Mouse (Mus musculus): Measurements from ENCODE around the gene 1600012H06Rik.
"Not testable (repeated sequence)": the region's sequence is repeated elsewhere in the genome, so short reads cannot be mapped to it uniquely, and the experiment has no call there.

The 1600012H06Rik gene

DNA sequence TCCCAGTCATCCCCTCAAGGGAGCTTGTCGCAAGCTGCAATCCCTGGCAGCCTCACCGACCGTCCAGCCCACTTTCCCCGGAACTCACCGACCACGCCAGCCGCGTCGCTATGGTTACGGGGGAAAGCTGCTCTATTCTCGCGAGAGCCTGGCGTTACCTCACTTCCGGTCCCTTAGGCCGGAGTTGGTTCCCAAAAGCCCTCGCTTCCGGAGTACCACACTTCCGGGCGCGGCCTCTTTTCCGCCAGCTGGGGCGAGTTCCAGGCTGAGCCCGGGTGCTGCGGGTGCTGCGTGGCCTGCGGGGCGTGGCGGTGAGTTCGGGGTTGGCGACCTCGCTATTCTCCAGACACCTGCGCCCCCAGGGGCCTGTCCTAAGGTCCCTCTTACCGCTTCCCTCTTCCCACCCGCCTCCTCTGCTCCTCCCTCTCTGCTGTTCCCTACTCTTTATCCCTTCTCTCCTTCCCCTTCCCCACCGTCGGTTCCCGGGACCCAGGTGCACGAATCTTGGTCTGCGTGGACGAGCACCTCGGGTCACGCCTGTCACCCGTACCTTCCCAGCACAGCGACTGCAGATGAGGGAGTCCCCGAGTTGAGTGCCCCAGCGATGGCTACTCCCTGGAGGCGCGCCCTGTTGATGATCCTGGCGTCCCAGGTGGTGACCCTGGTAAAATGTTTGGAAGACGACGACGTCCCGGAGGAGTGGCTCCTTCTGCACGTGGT lies at the start of gene 1600012H06Rik, which contains the start of gene Wdr27:
1600012H06Rik (plus strand) TSS at position 176 of the 720 bp plus-strand sequence.
Wdr27 (minus strand) TSS at position 150 of the 720 bp plus-strand sequence.
- peak; percentile 99 for DNase-seq

DNA sequence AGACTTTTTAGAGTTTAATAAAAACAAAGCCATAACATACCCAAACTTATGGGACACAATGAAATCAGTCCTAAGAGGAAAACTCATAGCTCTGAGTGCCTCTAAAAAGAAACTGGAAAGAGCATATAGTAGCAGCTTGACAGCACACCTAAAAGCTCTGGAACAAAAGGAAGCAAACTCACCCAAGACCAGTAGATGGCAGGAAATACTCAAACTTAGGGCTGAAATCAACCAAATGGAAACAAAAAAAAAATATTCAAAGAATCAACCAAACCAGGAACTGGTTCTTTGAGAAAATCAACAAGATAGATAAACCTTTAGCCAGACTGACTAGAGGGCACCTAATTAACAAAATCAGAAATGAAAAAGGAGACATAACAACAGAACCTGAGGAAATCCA lies 47.9 kb upstream of the 1600012H06Rik start:
- not testable (repeated sequence) for DNase-seq

DNA sequence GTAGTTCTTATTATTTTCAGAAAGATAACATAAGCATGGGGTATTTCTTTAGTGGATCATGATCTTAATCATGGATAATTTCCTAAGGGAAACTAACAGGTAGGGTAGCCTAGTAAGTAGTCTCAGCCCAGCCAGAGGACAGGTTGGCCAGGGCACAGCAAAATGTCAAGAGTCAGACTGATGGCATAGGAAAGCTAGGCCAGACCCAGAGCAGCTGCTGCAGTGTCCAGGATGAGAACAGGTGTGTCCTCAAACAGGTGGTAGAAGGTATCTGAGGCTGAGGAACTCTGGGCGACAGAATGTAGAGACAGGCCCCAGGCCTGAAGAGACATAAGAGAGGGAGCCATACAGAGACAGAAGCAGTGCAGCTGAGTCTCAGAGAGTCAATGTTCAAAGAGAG lies 44.0 kb upstream of the 1600012H06Rik start:
- DNase-seq, result no peak

DNA sequence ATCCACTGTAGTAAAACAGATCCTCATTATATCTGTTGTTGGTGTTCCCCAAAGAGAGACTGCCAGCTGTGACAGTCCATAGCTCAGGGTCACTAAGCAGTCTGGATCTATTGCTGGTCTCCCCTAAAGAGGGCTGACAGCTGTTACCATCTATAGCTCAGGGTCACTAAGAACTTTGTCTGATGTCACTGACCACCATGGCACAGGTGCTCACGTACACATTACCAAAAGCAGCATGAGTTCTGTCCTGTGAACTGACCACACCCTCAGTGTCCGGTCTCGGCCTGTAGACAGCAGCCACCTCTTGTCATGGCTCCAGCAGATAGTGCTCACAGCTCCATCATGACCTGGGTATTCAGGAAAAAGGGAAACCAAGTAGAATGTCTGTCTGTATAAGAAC lies 39.8 kb upstream of the 1600012H06Rik start:
- DNase-seq, result no peak

DNA sequence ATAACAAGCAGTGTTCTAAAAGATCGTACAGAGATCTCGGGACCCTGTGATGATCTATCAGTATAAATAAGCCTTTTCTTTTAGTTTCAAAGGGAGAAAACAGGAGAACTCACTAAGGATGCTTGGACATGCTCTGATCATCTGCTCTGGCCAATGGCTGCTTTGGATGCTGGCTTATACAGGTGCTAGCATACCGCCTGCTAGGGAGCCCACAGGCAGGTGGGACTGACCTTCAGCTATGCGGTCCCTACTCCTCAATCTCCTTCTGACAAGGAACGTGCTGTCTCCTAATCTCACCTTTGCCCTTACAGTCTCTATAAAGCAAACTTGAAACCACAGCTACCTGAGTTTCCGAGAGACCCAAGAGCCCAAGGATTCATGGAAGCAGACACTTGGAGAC lies 38.8 kb upstream of the 1600012H06Rik start:
- no peak for DNase-seq

DNA sequence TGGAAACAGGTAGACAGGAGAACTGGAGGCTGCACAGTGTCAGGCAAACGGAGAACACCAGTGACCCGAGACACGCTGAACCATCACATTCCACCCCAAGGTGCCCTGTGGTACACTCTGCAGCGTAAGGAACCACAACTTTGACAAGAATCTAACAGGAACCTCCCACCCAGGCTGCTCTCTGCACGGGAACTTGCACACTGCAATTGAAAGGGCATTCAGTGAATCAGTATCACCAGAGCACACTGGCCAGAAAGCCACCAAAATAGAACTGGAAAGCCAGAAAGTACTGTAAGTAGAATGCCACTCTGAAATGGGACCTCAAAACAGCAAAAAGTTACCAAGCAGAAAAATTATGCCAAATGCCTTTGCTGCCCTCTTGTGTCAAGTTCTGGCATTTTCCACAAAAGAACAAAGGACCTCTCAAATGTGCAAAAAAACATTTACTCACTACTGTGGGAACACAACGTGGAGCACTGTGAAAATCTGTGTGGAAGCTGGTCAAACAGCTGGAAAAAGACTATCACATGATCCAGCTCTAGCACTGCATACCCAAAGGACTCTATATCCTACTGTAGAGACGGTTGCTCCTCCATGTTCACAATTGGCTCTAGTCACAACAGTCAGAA lies 38.2 kb upstream of the 1600012H06Rik start:
- DNase-seq, result peak; percentile 85

DNA sequence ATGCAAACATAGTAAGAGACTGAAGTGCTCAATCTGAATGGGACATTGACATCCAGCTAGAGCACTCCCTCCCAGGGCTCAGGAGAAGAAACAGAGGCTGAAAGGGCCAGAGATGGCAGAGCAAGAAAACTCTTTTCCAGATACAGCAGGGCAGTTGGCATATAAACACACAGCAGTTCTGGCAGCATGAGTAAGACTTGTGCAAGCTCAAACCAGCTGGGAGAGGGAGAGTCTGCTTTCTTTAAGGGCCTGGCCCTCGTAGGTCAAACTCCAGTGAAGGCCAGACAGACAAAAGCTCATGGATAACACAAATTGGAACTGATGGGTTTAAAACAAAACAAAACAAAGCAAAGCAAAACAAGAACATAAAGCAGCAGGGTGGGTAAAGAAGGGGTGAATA lies 36.4 kb upstream of the 1600012H06Rik start:
- DNase-seq, result no peak

DNA sequence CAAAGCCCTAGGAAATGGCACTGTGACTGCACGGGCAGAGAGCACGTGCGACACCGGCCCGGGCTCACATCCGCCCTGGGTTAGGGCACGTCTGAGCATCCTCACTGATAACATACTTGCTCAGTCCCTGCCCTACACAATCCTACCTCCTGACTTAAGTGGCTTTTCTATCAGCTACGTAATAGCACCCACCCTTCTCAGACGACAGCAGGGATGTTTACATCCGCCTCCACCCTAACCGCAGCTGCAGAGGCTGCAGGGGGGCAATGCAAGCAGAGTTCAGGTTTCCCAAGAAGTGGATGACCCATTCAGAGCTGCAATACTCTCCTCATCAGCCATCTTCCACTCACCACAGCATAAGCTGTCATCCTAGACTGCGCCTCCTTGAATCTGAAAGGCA lies 35.8 kb upstream of the 1600012H06Rik start:
- DNase-seq, result no peak

DNA sequence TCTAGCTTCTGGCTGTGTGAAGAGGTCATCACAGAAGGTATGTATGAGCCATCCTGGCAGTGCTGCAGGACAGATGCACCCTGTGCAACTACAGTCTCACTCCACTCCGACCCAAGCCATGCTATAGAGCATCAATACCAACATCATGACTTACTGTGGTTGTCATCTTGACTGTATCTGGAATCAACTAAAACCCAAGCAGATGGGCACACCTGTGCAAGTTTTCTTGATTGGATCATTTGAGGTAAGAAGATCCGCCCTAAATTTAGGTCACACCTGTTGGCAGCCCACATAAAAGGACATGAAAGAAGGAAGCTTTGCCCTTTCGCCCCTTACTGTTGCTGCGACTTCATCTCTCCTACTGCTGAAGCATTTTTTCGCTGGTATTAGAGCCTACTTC lies 33.7 kb upstream of the 1600012H06Rik start:
- DNase-seq, result no peak

DNA sequence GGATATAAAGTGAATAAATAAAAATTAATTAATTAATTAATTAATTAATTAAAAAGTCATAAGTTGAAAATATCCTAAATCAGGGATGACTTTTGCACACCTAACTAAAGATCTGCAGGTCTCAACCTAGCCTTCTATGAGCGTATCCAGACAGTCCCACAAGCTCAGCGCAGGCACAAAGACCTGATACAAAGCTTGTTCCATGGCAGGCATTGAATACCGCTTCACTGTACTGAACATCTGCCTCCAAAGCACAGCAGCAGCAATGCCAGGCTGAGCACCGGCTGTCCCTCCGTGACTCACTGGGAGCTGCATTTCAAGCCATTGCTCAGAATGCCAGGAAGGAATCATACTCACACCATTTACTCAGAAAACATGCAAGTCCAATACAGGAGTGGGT lies 32.2 kb upstream of the 1600012H06Rik start:
- DNase-seq, result no peak

DNA sequence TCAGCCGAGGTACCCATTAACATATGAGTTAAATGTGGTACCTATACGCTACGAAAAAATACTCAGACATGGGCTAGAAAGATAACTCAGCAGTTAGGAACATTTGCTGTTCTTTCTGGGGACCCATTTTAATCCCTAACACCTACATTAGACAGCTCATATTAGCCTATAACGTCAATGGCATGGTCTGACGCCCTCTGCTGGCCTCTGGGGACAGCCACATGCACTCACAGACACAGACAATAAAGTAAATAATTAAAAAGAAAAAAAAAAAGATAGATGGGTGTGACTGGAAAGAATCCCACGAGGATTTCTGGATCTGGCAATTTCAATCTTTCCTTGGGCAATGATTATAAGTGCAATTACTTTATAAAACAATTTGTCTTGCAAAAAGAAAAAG lies 30.6 kb upstream of the 1600012H06Rik start:
- peak; percentile 29 for DNase-seq

DNA sequence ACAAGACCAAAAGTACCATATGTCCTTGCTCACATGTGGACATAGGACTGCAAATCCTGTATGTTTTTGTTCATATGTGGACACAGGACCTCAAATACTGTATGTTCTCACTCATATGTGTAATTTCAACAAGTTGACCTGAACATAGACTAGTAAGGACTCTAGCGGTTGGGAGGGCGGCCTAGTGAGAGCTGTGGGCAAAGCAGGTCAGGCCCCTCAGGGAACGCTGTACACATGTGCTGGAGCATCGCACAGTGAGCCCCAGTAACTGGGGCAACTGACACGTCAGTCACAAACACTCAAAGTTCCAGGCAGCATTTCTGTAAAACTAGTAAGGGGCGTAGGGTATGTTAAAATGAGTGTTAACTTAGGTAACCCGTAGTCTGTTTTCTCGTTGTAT lies 30.0 kb upstream of the 1600012H06Rik start:
- DNase-seq, result no peak

DNA sequence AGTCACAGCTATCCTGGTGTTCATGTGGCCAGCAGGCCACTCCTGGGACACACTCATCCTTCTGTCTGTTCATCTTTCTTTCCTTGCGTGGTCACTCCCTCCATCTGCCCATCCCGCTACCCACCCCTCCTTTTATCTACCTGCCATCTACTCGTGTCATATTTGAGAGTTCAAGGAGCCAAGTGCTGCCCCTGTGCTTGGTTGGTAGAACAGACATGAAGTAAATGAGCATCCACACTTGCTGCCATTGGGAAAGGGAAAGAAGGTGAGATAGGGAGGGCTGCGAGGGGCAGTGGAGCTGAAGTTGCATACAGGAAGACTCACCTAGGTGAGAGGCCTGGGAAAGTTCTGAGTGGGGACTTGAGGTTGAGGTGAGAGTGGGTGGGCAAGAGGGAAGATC lies 28.6 kb upstream of the 1600012H06Rik start:
- DNase-seq, result no peak

DNA sequence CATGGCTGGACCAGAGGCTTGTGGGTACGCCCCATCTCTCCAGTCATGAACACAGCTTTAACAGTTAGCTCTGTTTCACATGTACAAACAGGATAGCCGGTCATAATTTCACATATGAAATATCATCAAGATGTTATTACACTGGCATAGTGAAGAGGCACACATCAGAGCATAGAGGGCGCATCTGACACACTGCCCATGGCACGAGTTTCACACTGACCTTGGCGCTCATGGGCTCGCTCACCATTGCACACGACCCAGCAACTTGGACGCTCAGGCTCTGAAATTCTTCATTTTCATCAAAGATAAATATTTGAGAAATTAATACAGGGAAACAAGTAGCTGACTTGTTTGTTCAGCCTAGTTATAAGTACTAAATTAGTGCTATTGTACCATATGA lies 25.1 kb upstream of the 1600012H06Rik start:
- no peak for DNase-seq

DNA sequence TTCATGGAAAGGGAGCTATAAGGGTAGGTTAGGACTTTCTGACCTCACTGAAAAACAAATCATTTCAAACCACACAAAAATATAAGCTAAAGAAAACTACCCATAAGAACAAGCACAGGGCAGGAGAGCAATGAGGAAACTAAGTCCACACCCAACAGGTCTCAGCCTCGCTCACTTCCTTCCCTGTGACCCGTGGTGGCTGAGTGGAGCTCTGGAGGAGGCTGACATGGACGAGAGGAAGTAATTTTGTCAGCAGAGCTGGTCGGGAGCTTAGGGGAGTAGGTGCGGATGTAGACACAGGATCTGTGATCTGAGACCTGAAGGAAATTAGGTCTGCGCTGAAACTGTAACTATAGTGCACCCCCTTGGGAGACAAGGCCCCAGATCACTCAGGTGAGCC lies 21.4 kb upstream of the 1600012H06Rik start:
- DNase-seq, result no peak

DNA sequence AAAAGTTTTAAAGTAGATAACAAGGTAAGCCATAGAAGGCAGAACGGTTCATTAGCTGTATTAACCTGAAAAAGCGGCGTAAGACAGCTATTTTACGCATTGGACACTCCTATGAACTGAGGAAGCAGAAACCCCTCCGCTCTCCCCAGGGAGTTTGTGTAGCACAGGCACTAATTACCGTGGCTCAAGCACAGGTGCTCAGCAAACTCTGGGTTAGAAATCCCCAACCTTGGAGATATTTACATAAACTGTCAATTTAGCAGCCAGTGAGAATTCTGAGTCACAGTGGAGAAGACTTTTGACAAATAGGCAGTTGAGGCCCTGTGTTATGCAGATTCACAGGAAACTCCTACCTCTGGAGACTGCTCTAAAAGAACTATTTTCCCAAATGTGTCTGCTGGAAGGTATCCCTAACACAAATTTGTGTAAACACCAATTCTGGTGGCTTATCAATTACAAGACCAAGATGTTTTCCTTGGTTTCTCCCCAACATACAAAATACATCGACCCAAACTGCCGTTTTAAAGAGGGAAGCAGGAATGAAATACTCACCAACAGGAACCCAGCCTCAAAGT lies 15.3 kb upstream of the 1600012H06Rik start:
- no peak for DNase-seq

DNA sequence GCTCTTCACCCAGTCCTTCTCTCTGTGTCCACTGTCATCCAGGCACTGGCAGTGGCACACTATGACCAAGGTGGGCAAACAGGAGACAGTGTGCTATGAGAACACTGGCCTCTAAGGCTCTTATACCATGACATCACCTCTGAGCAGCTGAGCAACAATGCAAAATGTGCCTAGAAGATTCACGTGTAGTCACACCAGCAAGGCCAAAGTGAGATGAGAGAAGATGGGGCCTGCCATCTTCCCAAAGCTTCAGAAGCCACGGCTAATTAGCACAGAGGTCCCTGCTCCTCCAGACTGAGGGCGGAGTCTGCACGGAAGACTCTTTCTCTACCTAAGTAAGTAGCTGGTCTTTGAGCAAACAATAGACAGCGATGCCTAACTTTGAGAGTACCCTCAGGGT lies 14.4 kb upstream of the 1600012H06Rik start:
- no peak for DNase-seq

DNA sequence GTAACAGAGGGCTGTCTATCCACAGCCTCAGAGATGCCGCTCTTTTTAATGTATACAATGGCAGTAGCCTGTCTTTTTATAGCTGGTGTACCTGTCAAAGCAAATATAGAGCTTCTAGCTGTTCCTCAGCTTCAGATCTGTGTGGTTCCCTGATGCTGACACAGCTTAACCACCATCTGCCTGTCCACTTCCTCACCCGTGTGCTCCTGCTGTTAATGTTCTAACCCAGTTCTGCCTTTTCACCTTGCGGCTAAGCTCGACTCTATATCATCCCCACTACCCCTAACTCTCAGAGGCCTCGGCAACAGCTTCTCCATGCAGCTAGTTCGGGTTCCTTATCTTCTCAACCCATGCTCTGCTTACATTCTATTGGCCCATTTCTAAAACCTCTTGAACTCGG lies 12.3 kb upstream of the 1600012H06Rik start:
- no peak for DNase-seq

DNA sequence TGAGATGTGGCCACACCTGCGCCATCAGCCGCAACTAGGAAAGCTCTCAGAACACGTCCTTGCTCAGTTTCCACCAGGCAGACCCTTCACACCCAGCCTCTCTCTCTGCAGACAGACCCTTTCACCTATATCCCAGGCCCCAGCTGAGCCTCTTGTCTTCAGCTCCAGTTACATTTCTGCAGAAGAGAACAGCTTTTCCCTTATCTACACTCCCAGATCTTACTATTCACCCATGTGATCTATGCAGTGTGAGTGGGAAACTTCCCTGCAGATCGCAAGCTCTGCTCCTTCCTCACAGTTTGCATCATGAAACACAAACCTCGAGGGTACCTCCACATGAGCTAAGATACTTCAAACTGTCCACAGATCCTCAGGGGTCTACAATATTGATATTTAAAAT lies 11.5 kb upstream of the 1600012H06Rik start:
- no peak for DNase-seq

DNA sequence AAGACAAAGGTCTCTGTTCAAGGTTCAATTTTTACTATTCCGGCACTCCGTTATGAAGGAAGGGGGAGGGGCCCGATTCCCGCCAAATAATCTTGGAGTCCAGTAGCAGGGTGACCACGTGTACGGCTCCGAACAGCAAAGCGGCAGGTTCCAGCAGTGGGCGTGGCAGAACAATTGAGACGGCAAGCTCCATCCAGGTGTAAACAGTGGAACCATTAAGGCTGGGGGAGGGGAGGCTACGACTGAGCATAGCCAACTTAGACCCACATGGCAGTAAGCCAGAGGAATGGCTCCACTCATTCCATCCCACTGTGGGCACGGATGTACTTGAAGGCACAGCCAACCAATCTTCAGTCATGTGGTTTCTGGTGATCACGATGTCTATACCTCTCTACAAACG lies 7.7 kb upstream of the 1600012H06Rik start:
- not testable (repeated sequence) for DNase-seq

DNA sequence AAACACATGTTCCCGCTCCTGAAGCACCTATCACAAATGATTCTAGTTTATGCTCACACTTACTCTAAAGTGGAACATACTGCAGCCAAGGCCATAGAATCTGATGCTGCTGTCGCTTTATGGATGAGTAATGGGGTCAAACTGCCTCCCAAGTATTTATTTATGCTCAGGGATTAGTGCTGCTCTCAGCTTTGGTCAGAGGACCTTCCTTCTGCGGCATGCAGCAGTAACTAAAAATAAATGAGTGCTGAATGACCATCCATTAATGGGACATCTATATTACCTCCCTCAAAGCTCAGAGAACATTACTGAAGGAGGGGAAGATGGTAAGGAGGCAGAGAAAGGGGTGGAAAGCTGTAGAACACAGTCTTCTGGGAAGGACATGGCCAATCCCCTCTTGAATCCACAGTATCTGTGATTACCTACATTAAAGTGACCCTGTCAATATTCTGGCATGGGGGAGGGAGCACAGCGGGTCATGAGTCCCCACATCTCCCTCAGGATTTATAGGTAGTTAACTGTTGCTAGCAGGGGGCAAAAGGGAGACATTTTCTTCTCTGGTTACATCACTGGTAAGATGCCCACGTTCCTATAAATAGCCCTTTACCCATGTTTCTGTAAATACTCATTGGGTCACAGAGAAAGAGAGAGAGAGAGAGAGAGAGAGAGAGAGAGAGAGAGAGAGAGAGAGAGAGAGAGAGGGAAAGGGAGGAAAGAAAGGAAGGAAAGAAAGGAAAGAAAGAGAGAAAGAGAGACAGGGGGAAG lies 7.0 kb upstream of the 1600012H06Rik start:
- DNase-seq, result no peak

DNA sequence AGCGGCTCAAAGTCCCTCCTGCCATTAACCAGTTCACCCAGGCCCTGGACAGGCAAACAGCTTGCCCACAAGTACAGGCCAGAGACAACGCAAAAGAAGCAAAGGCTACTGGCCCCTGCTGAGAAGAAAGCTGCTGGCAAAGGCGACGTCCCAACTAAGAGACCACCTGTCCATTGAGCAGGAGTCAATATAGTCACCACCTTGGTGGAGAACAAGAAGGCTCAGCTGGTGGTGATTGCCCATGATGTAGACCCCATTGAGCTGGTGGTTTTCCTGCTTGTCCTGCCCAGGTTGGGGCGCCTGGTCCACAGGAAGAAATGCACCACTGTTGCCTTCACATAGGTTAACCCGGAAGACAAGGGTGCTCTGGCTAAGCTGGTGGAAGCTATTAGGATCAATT lies 803 bp upstream of the 1600012H06Rik start:
- not testable (repeated sequence) for DNase-seq

DNA sequence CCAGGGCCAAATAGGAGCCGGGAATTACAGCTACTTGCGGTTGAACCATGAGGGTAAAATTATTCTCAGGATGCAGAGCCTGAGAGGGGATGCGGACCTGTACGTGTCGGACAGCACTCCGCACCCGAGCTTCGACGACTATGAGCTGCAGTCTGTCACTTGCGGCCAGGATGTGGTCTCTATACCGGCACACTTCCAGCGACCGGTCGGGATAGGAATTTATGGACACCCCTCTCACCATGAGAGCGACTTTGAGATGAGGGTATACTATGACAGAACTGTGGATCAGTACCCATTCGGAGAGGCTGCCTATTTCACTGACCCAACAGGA lies 710 bp downstream of the 1600012H06Rik start:
- DNase-seq, result no peak

DNA sequence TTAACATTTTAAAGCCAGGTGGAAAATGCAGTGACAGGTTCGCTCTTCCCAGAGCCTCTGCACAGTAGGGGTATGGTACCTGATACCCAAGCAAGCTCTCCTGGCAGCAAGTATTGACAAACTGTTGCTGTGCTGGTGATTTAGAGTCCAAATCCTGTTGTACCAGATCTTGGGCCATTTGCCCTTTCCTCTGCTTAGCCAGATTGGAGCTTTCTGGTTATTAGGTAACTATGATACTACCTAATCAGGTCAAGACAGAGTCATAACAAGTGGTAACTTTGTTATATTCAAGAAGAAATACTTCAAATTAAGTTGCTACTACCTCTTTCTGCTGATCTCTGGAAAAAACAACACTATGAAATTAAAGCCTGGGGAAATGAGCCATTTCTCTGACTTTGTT lies 1.6 kb downstream of the 1600012H06Rik start:
- DNase-seq, result no peak
